Mouse (Mus musculus) liver, adult (tissue): ENCODE data around the gene Dusp1.

ENCODE experiments used
- GATA4 ChIP-seq: IDR thresholded peaks from 2 replicates; pipeline ENCODE4 v1.6.1; 2014; ENCODE audit warnings: mild to moderate bottlenecking, low read length; ENCODE audit not compliant: insufficient replicate concordance

The Dusp1 gene

GRCm38 (mm10) chr17:26522711-26523110 is 39.2 kb downstream of the Dusp1 start:
- no peak for TF ChIP-seq GATA4

DNA sequence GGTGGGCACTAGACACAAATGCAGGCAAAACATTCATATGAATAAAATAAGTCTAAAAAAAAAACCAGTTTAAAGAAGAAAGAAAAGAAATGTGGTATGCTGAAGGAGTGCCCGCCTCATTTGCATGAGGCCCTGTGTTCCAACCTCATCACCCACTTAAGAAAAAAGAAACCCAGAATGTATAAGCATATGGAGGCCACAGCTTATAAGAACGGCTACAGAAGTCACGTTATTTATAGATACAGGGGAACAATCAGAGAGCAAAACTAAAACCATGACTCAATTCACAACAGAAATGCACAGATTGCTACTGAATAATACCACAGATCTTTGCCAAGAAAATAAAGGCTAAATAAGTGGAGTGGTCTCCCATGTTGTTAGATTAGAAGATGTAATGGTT is 43.6 kb downstream of the Dusp1 start:
- TF ChIP-seq GATA4: no peak

DNA sequence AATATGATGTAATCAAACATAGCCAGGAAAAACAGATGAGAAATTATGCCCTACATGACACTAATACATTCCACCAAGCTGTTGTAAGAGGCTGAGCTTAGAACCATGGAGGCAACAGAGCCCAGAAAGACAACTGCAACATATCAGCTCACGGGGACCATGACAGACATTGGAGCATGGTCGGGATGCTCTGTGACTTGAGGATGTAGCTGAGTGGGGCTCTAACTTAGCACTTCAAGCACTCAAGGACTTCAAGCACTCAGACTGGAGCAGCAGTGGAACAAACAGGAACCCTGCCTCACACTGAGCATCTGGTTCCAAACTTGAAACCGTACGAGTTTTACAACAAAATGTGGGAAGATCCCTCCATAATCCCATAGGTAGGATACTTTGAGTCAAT is 46.3 kb downstream of the Dusp1 start:
- TF ChIP-seq GATA4: no peak

DNA sequence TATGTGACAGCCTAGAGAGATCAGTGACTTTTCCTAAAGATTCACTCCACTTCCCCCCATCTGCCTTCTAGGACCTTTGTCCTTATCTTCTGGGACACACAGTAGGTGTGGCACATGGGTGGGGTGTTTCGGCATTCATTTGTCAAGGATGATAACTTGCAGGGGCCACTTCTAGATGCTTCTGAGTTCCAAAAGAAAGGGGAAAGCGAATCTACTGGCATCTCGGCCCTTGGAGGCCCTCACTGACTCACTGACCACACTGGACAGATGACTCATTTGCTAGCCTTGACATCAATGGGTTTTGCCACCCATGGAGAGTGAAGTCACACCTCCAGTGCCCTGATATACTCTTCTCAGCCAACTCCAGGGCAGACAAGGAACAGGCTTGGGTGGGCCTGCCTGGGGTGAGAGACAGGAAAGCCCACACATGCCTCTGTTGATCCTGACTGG is 47.3 kb downstream of the Dusp1 start:
- no peak for TF ChIP-seq GATA4

- TF ChIP-seq GATA4: no peak
Observed at GRCm38 (mm10) chr17:26513459-26514290, 48.3 kb downstream of the Dusp1 start.

GRCm38 (mm10) chr17:26512961-26513360 is 49.0 kb downstream of the Dusp1 start:
- no peak for TF ChIP-seq GATA4

DNA sequence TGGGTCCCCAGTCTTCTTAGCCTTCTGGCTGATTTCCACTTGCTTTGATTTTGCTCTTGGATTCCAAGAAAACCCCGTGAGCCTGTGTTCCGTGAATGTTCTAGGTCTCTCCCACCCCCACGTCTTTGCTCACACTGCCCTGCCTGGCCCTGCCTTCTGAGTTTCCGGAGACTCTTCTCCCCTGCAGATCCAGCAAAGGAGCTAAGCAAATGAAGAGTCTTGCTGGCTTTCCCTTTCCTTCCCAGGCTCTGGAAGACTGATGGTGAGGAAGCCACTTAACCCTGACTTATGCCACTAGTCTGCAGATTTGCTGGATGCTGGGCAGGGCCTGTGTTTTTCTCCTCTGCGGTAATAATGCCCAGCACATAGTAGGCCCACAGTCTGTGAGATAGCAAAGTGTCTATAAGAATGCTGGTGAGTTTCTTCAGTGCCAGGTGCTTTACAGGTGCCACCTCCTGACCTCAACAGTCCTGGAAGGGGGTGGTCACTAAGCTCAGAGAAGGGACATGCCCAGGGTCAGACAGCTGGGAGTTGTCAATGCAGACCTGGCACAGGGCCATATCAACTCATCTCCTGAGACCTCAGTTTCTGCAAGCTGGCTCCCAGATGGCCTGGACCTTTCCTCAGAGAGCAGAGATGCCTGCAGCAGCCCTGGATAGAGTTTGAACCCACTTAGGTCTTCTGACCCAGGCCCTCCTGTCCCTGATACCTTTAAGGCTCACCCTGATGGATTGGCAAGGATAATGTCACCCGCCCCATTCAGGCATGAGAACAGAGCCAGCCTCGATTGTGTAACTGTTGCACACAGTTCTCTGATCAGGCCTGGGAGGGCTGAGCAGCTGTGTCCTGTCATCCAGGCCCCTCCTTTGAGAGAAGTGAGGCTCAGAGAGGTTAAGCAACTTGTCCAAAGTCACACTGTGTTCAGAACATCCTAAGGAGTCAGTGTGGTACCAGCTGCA is 49.8 kb downstream of the Dusp1 start:
- no peak for TF ChIP-seq GATA4

- no peak for TF ChIP-seq GATA4
Observed at GRCm38 (mm10) chr17:26511256-26511655, 50.7 kb downstream of the Dusp1 start.

GRCm38 (mm10) chr17:26510146-26511045 is 51.5 kb downstream of the Dusp1 start:
- TF ChIP-seq GATA4: no peak

GRCm38 (mm10) chr17:26508961-26509771 is 52.8 kb downstream of the Dusp1 start:
- TF ChIP-seq GATA4: no peak

DNA sequence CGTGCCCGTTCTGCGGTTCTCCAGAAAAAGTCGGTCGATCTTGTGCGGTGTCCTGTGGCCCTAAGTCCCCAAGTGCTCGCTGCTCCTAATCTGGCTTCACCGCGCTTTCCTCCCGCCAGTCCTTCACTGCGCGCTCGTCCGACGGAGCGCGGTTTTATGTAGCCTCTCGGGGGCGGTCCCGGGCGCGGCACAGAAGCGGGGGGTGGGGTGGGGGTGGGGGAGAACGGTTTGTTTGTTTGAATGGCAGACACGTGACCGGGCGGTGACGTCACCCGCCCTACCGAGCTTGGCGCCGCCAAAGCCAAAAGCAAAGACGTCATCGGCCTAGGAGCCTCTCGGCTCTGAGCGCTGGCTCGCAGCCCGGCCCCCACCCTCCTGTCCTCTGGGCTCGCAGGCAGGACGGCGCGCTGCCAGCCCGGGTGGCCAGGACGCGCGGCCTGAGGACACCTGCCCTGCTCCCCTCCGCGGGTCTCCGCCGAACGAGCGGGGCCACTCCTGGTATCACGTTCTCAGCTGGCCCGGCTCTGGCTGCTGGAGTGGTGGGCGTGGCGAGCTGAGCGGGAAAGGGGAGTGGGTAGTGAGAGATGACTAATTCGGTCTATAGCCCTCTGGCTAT is 53.5 kb downstream of the Dusp1 start:
- TF ChIP-seq GATA4: 0 out of 2 replicates have a peak, but pooled peaks have one; percentile 14

- no peak; the same call in 1 of the 2 replicates for TF ChIP-seq GATA4
Observed at GRCm38 (mm10) chr17:26507966-26508344, 54.0 kb downstream of the Dusp1 start.
